Mouse (Mus musculus): ENCODE measurements around the gene Haus5.

The Haus5 gene

DNA sequence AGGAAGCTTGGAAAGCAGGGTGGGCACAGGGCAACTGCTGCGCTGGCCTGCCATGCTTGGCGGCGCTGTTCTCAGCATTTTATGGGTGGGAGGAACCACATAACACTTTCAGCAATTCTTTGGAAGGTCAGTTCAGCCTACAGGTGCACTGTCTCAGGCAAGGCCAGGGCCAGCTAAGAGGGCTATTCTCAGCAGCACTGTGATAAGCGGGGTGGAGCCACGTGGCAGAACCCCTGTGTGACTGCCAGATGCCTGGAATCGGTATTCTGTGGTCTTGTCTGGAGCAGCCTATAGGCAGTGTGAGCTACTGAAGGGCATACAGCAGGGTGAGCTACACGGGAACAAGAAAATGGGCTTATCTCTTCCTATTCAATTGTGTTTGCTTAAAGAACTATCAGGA is 54.8 kb downstream of the Haus5 start:
- CTCF ChIA-PET: interaction anchor here (0.5 to 4.1 kb wide), 19 partner anchors 9 to 488 kb away, joined by 3 to 43 read pairs (median 3); partner anchors contain the start of genes Kmt2b (in 2 of the 4), Zbtb32 (in 2 of the 4), Cox6b1 (in 1 of the 4) and Prodh2 (in 1 of the 4)
- POLR2A ChIA-PET: interaction anchor here in 2 of 4 experiments (0.6 to 5.6 kb wide), 16 partner anchors 10 to 173 kb away, joined by 3 to 79 read pairs (median 4); partner anchors contain the start of genes Kmt2b (in 2 of the 2), Zbtb32 (in 2 of the 2), Cox6b1 (in 1 of the 2) and Haus5 (in 1 of the 2)

GRCm38 (mm10) chr7:30608476-30608875 is 56.3 kb downstream of the Haus5 start:
- POLR2A ChIA-PET: interaction anchor here (0.6 to 5.6 kb wide), 41 partner anchors 8 to 328 kb away, joined by 3 to 79 read pairs (median 4); partner anchors contain the start of genes Cox6b1 (in 3 of the 4), Hspb6 (in 3 of the 4), Kmt2b (in 3 of the 4) and Proser3 (in 3 of the 4)

DNA sequence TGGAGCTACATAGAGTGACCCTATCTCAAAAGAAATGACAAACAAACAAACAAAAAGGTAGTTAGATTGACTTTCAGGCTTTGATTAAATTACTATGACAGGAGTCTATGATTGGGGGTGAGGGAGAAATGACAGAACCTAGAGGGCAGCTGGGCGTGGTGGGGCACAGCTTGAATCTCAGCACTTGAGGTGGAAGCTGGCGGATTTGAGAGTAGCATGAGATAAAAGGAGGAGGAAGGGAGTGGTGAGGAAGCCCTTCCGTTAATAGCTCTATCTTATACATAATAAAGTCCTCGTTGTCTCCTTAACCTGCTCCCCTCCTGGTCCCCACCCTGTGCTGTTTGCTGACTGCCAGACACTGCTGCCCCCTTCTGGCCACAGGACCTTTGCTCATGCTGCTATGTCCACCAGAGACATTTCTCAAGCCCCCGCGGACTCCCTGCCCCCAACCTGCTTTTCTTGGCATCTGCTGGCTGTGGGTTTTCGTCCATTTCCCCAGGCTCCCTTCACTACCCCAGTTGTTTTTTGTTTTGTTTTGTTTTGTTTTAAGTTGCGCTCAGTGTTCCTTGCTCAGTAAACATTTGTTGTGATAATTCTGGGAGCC is 57.0 kb downstream of the Haus5 start:
- CTCF ChIA-PET: interaction anchor here (0.5 to 4.1 kb wide), 71 partner anchors 9 to 450 kb away, joined by 3 to 43 read pairs (median 4); partner anchors contain the start of genes Cox6b1 (in 3 of the 4), Zbtb32 (in 3 of the 4), Gm49396 (in 2 of the 4) and Hspb6 (in 2 of the 4)
- POLR2A ChIA-PET: interaction anchor here (0.6 to 5.6 kb wide), 48 partner anchors 8 to 329 kb away, joined by 3 to 79 read pairs (median 4); partner anchors contain the start of genes Cox6b1 (in 3 of the 4), Hspb6 (in 3 of the 4), Kmt2b (in 3 of the 4) and Proser3 (in 3 of the 4)

More at GRCm38 (mm10) chr7:30608476-30608875, 56.3 kb downstream of the Haus5 start:
- CTCF ChIA-PET: interaction anchor here (0.5 to 4.1 kb wide), 41 partner anchors 8 to 666 kb away, joined by 3 to 43 read pairs (median 5); partner anchors contain the start of genes Cox6b1 (in 2 of the 4), Kmt2b (in 2 of the 4), Zbtb32 (in 2 of the 4) and E130208F15Rik (in 1 of the 4)

- POLR2A ChIA-PET: interaction anchor here (0.6 to 5.3 kb wide), 18 partner anchors 9 to 352 kb away, joined by 3 to 85 read pairs (median 4); partner anchors contain the start of genes Kmt2b (in 3 of the 4), Cox6b1 (in 1 of the 4), Hspb6 (in 1 of the 4) and Proser3 (in 1 of the 4)
Observed at GRCm38 (mm10) chr7:30604944-30605343, 59.9 kb downstream of the Haus5 start.

DNA sequence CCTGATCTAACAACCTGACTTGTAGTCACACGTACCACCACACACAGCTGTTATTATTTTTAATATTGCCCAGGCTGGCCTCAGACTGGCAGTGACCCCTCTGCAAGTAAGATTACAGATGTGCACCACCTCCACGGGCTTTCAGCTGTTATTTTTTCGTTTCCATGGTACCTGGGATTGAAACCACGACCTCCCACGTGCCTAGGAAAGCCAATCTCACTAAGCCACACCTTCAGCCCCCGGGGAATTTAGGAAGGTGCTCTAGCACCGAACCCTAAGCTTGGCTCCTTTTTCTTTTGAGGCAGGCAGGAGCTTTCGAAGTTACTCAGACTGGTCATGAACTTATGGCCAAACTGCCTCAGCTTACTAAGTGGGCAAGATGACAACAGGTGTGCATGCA is 60.4 kb downstream of the Haus5 start:
- CTCF ChIA-PET: interaction anchor here (0.6 to 4.4 kb wide), 12 partner anchors 9 to 273 kb away, joined by 3 to 29 read pairs (median 4); partner anchors contain the start of genes Upk1a (in 2 of the 4) and Kmt2b (in 1 of the 4)
- POLR2A ChIA-PET: interaction anchor here (0.6 to 5.3 kb wide), 21 partner anchors 8 to 352 kb away, joined by 3 to 85 read pairs (median 4); partner anchors contain the start of genes Kmt2b (in 3 of the 4), Cox6b1 (in 1 of the 4), Hspb6 (in 1 of the 4) and Proser3 (in 1 of the 4)

More at GRCm38 (mm10) chr7:30604944-30605343, 59.9 kb downstream of the Haus5 start:
- CTCF ChIA-PET: interaction anchor here in 3 of 4 experiments (0.6 to 4.4 kb wide), 10 partner anchors 9 to 273 kb away, joined by 3 to 29 read pairs (median 4); partner anchors contain the start of genes Upk1a (in 2 of the 3) and Kmt2b (in 1 of the 3)

Measured in embryonic stem cell, embryonic (primary cell).